Mouse (Mus musculus): Measurements from ENCODE around the gene Ddr1. TPM values are rescaled to one million over a fixed set of nuclear protein-coding genes. Genes with fewer than 3 reads are reported as not detected.
A peak's percentile ranks its signal among the peaks of the same experiment; 100 is the strongest.

The Ddr1 gene
- polyA plus RNA-seq, 1 experiment from 2014 or later, result 75.8 TPM

DNA sequence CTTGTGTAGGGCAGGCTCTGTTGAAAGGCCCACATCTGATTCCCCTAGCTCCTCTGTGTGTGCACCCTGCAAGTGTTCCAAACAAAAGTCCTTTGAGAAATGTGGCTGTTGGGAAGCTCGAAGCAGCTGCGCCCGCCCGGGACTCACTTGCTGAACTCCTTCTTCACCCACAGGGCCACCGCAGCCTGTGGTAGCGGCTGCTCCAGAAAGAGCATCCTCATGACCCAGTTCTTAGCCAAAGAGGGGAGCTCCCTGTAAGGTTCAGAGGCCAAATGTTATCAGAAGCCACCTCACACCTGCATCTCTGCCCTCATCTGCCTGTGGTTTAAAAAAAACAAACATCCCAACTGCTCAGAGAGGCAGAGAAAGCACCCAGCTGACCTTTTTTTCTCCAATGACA is 32.6 kb downstream of the Ddr1 start:
- peaks cover 16% of the 10 kb centered on the region; the same call in 1 of the 2 replicates for H3K36me3 ChIP-seq (ENCODE audit: control insufficient read depth, insufficient read depth, low read length)
- no peaks in the 10 kb centered on the region for H3K9me3 ChIP-seq (ENCODE audit: control insufficient read depth, low read length)
- ATAC-seq (ENCODE audit: insufficient number of reproducible peaks, insufficient read depth, low FRiP score, low read depth), result no peak
- no peak overlapping the region for H3K27ac ChIP-seq (replicated peaks in 1 of 2; ENCODE audit: control insufficient read depth in 1 of 2, insufficient read depth in 1 of 2, low read depth in 2 of 2, low read length in 2 of 2)
- H3K4me3 ChIP-seq (ENCODE audit: control insufficient read depth in 1 of 2, insufficient read depth in 1 of 2, low read depth in 1 of 2, low read length in 2 of 2), result no peak overlapping the region
- H3K4me1 ChIP-seq (ENCODE audit: control insufficient read depth in 2 of 2, insufficient read depth in 2 of 2, low read length in 2 of 2), result peaks cover 2 to 7% of the 10 kb centered on the region in 2 experiments
- H3K9ac ChIP-seq (ENCODE audit: low read length), result no peak overlapping the region
- 89% methylated on average over 6 of the region's 6 CpGs for WGBS
- no peaks in the 10 kb centered on the region for H3K27me3 ChIP-seq (ENCODE audit: control insufficient read depth, insufficient read depth, low read length)
- H3K4me2 ChIP-seq (ENCODE audit: low read length), result no peak overlapping the region

DNA sequence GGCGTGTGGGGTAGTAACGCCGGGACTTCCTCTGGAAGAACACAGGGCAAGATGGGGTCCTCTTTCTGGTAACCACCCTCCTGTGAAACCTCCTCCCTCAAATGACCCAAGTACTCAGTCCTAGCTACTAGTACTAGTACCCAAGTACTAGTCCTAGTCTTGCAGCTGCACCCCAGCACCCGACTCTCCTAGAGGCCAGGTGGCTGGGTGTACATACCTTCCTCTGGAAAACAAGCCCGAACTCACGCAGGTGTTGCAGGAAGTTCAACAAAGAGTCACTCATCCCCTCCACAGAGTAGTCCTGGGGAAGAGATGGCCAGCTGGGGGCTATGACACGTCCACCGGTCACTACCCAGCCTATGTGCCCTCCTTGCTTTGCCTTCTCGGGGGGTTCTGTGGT is 34.7 kb downstream of the Ddr1 start:
- Histone ChIP-seq H3K27ac (replicated peaks in 1 of 2; ENCODE audit: control insufficient read depth in 1 of 2, insufficient read depth in 1 of 2, low read depth in 2 of 2, low read length in 2 of 2) (no peak overlapping the region), H3K4me3 (ENCODE audit: control insufficient read depth in 1 of 2, insufficient read depth in 1 of 2, low read depth in 1 of 2, low read length in 2 of 2) (no peak overlapping the region), H3K27me3 (ENCODE audit: control insufficient read depth, insufficient read depth, low read length) (no peaks in the 10 kb centered on the region), H3K36me3 (ENCODE audit: control insufficient read depth, insufficient read depth, low read length) (peaks cover 28% of the 10 kb centered on the region), H3K4me1 (ENCODE audit: control insufficient read depth in 2 of 2, insufficient read depth in 2 of 2, low read length in 2 of 2) (peaks cover 4 to 12% of the 10 kb centered on the region in 2 experiments), H3K9ac (ENCODE audit: low read length) (no peak overlapping the region), H3K4me2 (ENCODE audit: low read length) (no peak overlapping the region), H3K9me3 (ENCODE audit: control insufficient read depth, low read length) (no peaks in the 10 kb centered on the region)
- 92% methylated on average over 9 of the region's 9 CpGs for WGBS
- no peak for ATAC-seq (ENCODE audit: insufficient number of reproducible peaks, insufficient read depth, low FRiP score, low read depth)

DNA sequence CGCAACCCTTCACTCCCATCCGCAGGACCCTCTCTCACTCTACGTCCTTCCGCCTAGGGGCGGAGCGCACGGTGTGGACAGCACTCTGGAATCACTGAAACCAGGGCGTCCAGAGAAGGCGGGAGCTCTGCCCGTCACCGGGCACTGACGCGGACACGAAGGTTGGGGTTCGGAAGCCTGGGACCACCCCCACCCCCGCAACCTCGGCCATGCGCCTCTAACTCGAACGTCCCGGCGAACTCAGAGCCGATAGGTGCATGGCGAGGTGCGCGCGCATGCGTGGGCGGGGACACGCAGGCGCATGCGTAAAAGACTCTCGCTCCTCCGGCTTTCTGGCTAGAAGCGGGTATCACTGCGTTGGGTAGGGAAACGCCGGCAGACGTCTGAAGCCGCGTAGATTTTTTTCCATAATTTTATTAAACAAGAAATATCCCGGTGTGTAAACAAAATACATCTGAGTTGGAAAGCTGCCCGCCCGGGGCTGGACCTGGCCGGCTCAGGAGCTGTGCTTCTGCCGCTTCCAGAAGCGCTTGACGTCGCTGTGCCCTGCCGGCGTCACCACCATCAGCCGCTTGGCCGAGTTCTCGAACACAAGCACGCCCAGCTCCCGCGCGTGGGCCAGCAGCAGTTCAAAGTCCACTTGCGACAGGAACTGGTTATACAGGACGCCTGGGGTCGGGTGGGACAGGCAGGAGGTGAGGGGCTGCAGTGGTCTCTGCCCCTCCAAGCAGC is 36.9 kb downstream of the Ddr1 start, which contains the start of gene Vars2:
Gene Vars2, minus strand, starts transcription at position 259 of the 732 bp plus-strand sequence.
- under 1% methylated on average over 61 of the region's 61 CpGs for WGBS
- H3K36me3 ChIP-seq (ENCODE audit: control insufficient read depth, insufficient read depth, low read length), result peaks cover 47% of the 10 kb centered on the region
- peak within 1 kb of the TSS; percentile 77 to 89 for H3K4me3 ChIP-seq (ENCODE audit: control insufficient read depth in 1 of 2, insufficient read depth in 1 of 2, low read depth in 1 of 2, low read length in 2 of 2)
- ATAC-seq (ENCODE audit: insufficient number of reproducible peaks, insufficient read depth, low FRiP score, low read depth), result peak; percentile 78
- peak within 1 kb of the TSS; percentile 74 to 80 for H3K27ac ChIP-seq (replicated peaks in 1 of 2; ENCODE audit: control insufficient read depth in 1 of 2, insufficient read depth in 1 of 2, low read depth in 2 of 2, low read length in 2 of 2)
- no peaks in the 10 kb centered on the region for H3K27me3 ChIP-seq (ENCODE audit: control insufficient read depth, insufficient read depth, low read length)
- peak within 1 kb of the TSS; percentile 91 for H3K9ac ChIP-seq (ENCODE audit: low read length)
- H3K4me2 ChIP-seq (ENCODE audit: low read length), result peak within 1 kb of the TSS; percentile 94
- peaks cover 2 to 8% of the 10 kb centered on the region in 2 experiments; a peak in 3 of 4 replicates for H3K4me1 ChIP-seq (ENCODE audit: control insufficient read depth in 2 of 2, insufficient read depth in 2 of 2, low read length in 2 of 2)
- H3K9me3 ChIP-seq (ENCODE audit: control insufficient read depth, low read length), result no peaks in the 10 kb centered on the region

DNA sequence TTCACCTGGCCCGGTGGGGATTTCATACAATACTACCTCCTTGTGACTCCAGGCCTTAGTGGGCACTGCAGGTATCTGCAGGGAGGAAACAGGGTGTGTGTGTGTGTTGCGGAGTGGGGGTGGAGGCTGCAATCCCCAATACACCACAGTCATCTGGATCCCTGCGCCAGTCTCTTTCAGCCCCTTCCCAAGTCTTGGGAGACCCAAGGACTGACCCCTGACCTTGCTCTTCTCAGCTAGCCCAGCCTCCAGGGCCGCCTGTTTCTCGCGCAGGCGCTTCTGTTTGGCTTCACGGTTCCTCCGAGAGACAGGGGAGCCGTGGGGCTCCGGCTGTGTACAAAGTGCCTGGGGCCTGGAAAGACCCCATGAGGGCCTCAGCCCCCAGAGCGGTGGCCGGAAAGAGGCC is 37.6 kb downstream of the Ddr1 start:
- Histone ChIP-seq H3K9me3 (ENCODE audit: control insufficient read depth, low read length) (no peaks in the 10 kb centered on the region), H3K4me3 (ENCODE audit: control insufficient read depth in 1 of 2, insufficient read depth in 1 of 2, low read depth in 1 of 2, low read length in 2 of 2) (peak overlapping the region; percentile 77 to 89), H3K4me1 (ENCODE audit: control insufficient read depth in 2 of 2, insufficient read depth in 2 of 2, low read length in 2 of 2) (peaks cover 2 to 8% of the 10 kb centered on the region in 2 experiments; a peak in 3 of 4 replicates), H3K27me3 (ENCODE audit: control insufficient read depth, insufficient read depth, low read length) (no peaks in the 10 kb centered on the region), H3K36me3 (ENCODE audit: control insufficient read depth, insufficient read depth, low read length) (peaks cover 48% of the 10 kb centered on the region), H3K27ac (replicated peaks in 1 of 2; ENCODE audit: control insufficient read depth in 1 of 2, insufficient read depth in 1 of 2, low read depth in 2 of 2, low read length in 2 of 2) (peak overlapping the region; percentile 74 to 80), H3K9ac (ENCODE audit: low read length) (peak overlapping the region; percentile 91), H3K4me2 (ENCODE audit: low read length) (peak overlapping the region; percentile 94)
- 6% methylated on average over 13 of the region's 13 CpGs for WGBS
- peak; percentile 17 for ATAC-seq (ENCODE audit: insufficient number of reproducible peaks, insufficient read depth, low FRiP score, low read depth)

DNA sequence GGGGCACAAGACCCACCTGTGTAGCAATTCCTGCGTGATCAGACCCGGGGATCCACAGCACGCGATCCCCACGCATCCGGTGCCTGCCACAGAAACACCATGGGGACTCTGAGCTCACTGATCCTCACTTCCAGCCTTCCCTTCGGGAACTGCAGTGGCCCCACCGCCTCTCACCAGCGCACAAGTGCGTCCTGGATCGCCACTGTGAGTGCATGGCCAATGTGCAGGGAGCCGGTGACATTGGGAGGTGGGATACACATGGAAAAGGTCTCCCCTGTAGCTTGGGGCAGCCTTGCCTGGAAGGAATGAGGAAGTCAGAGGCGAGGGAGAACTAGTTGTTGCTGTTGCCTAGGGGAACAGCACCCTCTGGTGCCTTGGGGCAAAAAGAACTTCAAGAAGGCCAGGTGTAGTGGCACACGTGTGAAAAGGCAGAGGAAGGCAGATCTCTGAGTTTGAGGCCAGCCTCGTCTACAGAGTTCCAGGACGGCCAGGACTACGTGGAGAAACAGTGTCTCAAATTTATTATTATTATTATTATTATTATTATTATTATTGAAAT is 38.4 kb downstream of the Ddr1 start:
- Histone ChIP-seq H3K4me2 (ENCODE audit: low read length) (peak overlapping the region; percentile 94; the same call in 1 of the 2 replicates), H3K36me3 (ENCODE audit: control insufficient read depth, insufficient read depth, low read length) (peaks cover 51% of the 10 kb centered on the region), H3K9ac (ENCODE audit: low read length) (no peak overlapping the region), H3K27me3 (ENCODE audit: control insufficient read depth, insufficient read depth, low read length) (no peaks in the 10 kb centered on the region), H3K4me3 (ENCODE audit: control insufficient read depth in 1 of 2, insufficient read depth in 1 of 2, low read depth in 1 of 2, low read length in 2 of 2) (no peak overlapping the region), H3K4me1 (ENCODE audit: control insufficient read depth in 2 of 2, insufficient read depth in 2 of 2, low read length in 2 of 2) (peaks cover 2 to 8% of the 10 kb centered on the region in 2 experiments; a peak in 3 of 4 replicates), H3K27ac (replicated peaks in 1 of 2; ENCODE audit: control insufficient read depth in 1 of 2, insufficient read depth in 1 of 2, low read depth in 2 of 2, low read length in 2 of 2) (no peak overlapping the region), H3K9me3 (ENCODE audit: control insufficient read depth, low read length) (no peaks in the 10 kb centered on the region)
- ATAC-seq (ENCODE audit: insufficient number of reproducible peaks, insufficient read depth, low FRiP score, low read depth), result no peak
- WGBS, result 77% methylated on average over 17 of the region's 17 CpGs

DNA sequence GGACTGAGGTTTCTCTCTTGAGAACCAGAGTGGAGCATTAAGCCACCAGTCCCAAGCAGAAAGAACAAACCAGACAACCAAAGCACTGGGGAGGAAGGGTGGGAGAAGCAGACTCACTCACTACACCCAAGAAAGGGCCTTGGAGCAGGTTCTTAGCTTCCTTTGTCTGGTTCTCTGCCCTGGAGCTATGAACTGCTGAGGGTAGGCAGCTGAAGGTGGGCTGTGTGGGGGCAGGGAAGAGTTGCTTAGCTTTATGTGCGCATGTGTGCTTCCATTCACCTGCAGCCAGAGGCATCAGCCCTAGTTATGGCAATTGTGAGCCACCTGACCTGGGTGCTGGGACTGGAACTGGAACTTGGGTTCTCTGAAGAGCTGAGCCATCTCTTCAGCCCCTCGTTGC is 51.3 kb downstream of the Ddr1 start:
- Histone ChIP-seq H3K27me3 (ENCODE audit: control insufficient read depth, insufficient read depth, low read length) (no peaks in the 10 kb centered on the region), H3K4me2 (ENCODE audit: low read length) (no peak overlapping the region), H3K9ac (ENCODE audit: low read length) (no peak overlapping the region), H3K4me1 (ENCODE audit: control insufficient read depth in 2 of 2, insufficient read depth in 2 of 2, low read length in 2 of 2) (no peaks in the 10 kb centered on the region), H3K9me3 (ENCODE audit: control insufficient read depth, low read length) (no peaks in the 10 kb centered on the region), H3K27ac (replicated peaks in 1 of 2; ENCODE audit: control insufficient read depth in 1 of 2, insufficient read depth in 1 of 2, low read depth in 2 of 2, low read length in 2 of 2) (no peak overlapping the region), H3K4me3 (ENCODE audit: control insufficient read depth in 1 of 2, insufficient read depth in 1 of 2, low read depth in 1 of 2, low read length in 2 of 2) (no peak overlapping the region), H3K36me3 (ENCODE audit: control insufficient read depth, insufficient read depth, low read length) (peaks cover 29% of the 10 kb centered on the region)
- no peak for ATAC-seq (ENCODE audit: insufficient number of reproducible peaks, insufficient read depth, low FRiP score, low read depth)
- 84% methylated on average over 2 of the region's 2 CpGs for WGBS

DNA sequence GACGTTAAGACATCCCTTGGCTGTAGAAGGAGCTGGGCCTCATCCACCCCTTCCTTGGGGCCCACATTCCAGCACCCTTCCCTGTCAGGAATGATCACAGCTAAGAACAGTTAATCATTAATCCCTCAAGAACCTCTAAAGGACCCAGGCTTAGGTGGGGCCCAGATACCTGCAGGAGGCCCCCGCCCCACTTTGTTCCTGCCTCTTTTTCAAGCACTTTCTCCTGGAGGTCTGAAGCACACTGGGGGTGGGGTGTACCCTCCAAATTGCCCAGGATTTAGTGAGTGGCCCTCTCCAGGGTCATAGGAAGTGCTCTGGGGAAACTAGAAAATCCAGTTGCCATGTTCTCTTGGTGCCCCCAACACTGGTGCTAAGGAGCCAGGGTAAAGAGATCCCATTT is 55.0 kb downstream of the Ddr1 start:
- no peak overlapping the region for H3K4me3 ChIP-seq (ENCODE audit: control insufficient read depth in 1 of 2, insufficient read depth in 1 of 2, low read depth in 1 of 2, low read length in 2 of 2)
- H3K27ac ChIP-seq (replicated peaks in 1 of 2; ENCODE audit: control insufficient read depth in 1 of 2, insufficient read depth in 1 of 2, low read depth in 2 of 2, low read length in 2 of 2), result no peak overlapping the region
- ATAC-seq (ENCODE audit: insufficient number of reproducible peaks, insufficient read depth, low FRiP score, low read depth), result no peak

More for the DNA sequence above, 55.0 kb downstream of the Ddr1 start:
- Histone ChIP-seq H3K9me3 (ENCODE audit: control insufficient read depth, low read length) (no peaks in the 10 kb centered on the region), H3K36me3 (ENCODE audit: control insufficient read depth, insufficient read depth, low read length) (no peaks in the 10 kb centered on the region), H3K4me2 (ENCODE audit: low read length) (no peak overlapping the region), H3K4me1 (ENCODE audit: control insufficient read depth in 2 of 2, insufficient read depth in 2 of 2, low read length in 2 of 2) (no peaks in the 10 kb centered on the region), H3K27me3 (ENCODE audit: control insufficient read depth, insufficient read depth, low read length) (peaks cover 4% of the 10 kb centered on the region; the same call in 1 of the 2 replicates), H3K9ac (ENCODE audit: low read length) (no peak overlapping the region)
- WGBS, result 66% methylated on average over 2 of the region's 2 CpGs

Measured in heart, embryonic 14.5 days (tissue).